Mouse (Mus musculus) limb, embryonic 13.5 days (tissue): ENCODE data around the gene Pou3f3. TPM values are rescaled to one million over a fixed set of nuclear protein-coding genes. Genes with fewer than 3 reads are reported as not detected.

Source experiments
- polyA plus RNA-seq: library from polyadenylated mRNA; unstranded; fragments of >200 nt; fragmentation: Nextera tagmentation; extraction: Ambion mirVana; gene quantifications from 2 replicates; pipeline ENCODE4 v1.2.1, GENCODE M21; 2015

Pou3f3 gene
- polyA plus RNA-seq, 1 experiment from 2014 or later = 0.97 TPM

Other genes with a start within 250 kb of the Pou3f3 start
- 46.6 and 51.7 TPM in 2 replicates for gene Mrps9, start 155.5 kb downstream of the Pou3f3 start, polyA plus RNA-seq